ENCODE assay signal across 10 mouse cellular contexts in genomic region chr3:157358905-157359304, GRCm38 (mm10).
DNase-seq lines count a peak whose midpoint lies in the region; ATAC-seq lines count a peak whose summit lies in the region.
"Had no signal": no experiment of that assay in that cellular context is flagged by ENCODE, and none has a peak within 500 bp of the region (broad histone marks: within the 10 kb centered on the region; RNA-seq: fewer than 3 reads in every experiment).

No protein-coding gene starts in this region.

- H3K4me1 ChIP-seq in heart, embryonic 13.5 days, result peaks cover 13% of the 10 kb centered on the region
- H3K4me1 ChIP-seq in neural tube, embryonic 11.5 days (ENCODE audit: control insufficient read depth, insufficient read depth, low read length), result no peaks in the 10 kb centered on the region
- peaks cover 4% of the 10 kb centered on the region; the same call in 1 of the 2 replicates for H3K4me1 ChIP-seq in heart, embryonic 16.5 days (ENCODE audit: control insufficient read depth, insufficient read depth, low read length)

- no peaks in the 10 kb centered on the region for H3K9me3 ChIP-seq in heart, embryonic 13.5 days
- H3K9me3 ChIP-seq in neural tube, embryonic 11.5 days (ENCODE audit: control insufficient read depth, low read length), result no peaks in the 10 kb centered on the region
- no peaks in the 10 kb centered on the region for H3K9me3 ChIP-seq in heart, embryonic 16.5 days (replicated peaks; ENCODE audit: control insufficient read depth, low read length)

- H3K27me3 ChIP-seq in heart, embryonic 13.5 days (replicated peaks), result no peaks in the 10 kb centered on the region
- H3K27me3 ChIP-seq in neural tube, embryonic 11.5 days (ENCODE audit: control insufficient read depth, insufficient read depth, low read length), result no peaks in the 10 kb centered on the region
- no peaks in the 10 kb centered on the region for H3K27me3 ChIP-seq in heart, embryonic 16.5 days (ENCODE audit: control insufficient read depth, insufficient read depth, low read length)

- ATAC-seq in heart, embryonic 13.5 days (ENCODE audit: extremely low read depth, insufficient number of reproducible peaks, low FRiP score, low TSS enrichment), result peak; percentile 74
- no peak for ATAC-seq in neural tube, embryonic 11.5 days (ENCODE audit: insufficient read depth, low FRiP score, low TSS enrichment)
- ATAC-seq in heart, embryonic 16.5 days (replicated peaks; ENCODE audit: extremely low read depth, insufficient read depth, low FRiP score), result peak; percentile 87

- DNase-seq in heart, adult 9 months (ENCODE audit: low spot score in 2 of 2), result no peak
- DNase-seq in neural tube, embryonic 11.5 days (ENCODE audit: low spot score), result peak; percentile 26
- no peak for DNase-seq in neural tube, embryonic 10.5 days (ENCODE audit: extremely low spot score, low spot score)
- no peak for DNase-seq in frontal cortex, postnatal 25 days (ENCODE audit: low spot score in 2 of 2)
- DNase-seq in T-cell, adult 2 months (ENCODE audit: low spot score), result no peak
- no peak for DNase-seq in gastrocnemius, adult 8-10 months (ENCODE audit: low spot score in 2 of 2)
- DNase-seq: gastrocnemius, postnatal 14 days had no signal

- H3K36me3 ChIP-seq in heart, embryonic 13.5 days, result no peaks in the 10 kb centered on the region
- no peaks in the 10 kb centered on the region for H3K36me3 ChIP-seq in neural tube, embryonic 11.5 days (ENCODE audit: control insufficient read depth, insufficient read depth, low read length)
- H3K36me3 ChIP-seq in heart, embryonic 16.5 days (ENCODE audit: control insufficient read depth, insufficient read depth), result no peaks in the 10 kb centered on the region

- H3K27ac ChIP-seq in heart, embryonic 13.5 days (replicated peaks), result peak overlapping the region; percentile 82
- no peak overlapping the region for H3K27ac ChIP-seq in neural tube, embryonic 11.5 days (ENCODE audit: low read depth, low read length)
- H3K27ac ChIP-seq in heart, embryonic 16.5 days (ENCODE audit: low read length), result peak overlapping the region; percentile 72
- H3K27ac ChIP-seq: macrophage had no signal

- 40% methylated on average over 3 of the region's 3 CpGs for whole genome bisulfite sequencing in heart, embryonic 13.5 days
- WGBS in neural tube, embryonic 11.5 days, result 49% methylated on average over 3 of the region's 3 CpGs
- WGBS in heart, embryonic 16.5 days, result 41% methylated on average over 3 of the region's 3 CpGs

- H3K4me2 ChIP-seq in heart, embryonic 13.5 days, result no peak overlapping the region
- H3K4me2 ChIP-seq in neural tube, embryonic 11.5 days (ENCODE audit: low read depth), result no peak overlapping the region
- no peak overlapping the region for H3K4me2 ChIP-seq in heart, embryonic 16.5 days (ENCODE audit: low read depth, low read length)

- no peak overlapping the region for H3K4me3 ChIP-seq in heart, embryonic 13.5 days
- no peak overlapping the region for H3K4me3 ChIP-seq in neural tube, embryonic 11.5 days (ENCODE audit: low read depth, low read length)
- H3K4me3 ChIP-seq in heart, embryonic 16.5 days (ENCODE audit: low read length), result no peak overlapping the region

- H3K9ac ChIP-seq in heart, embryonic 13.5 days, result no peak overlapping the region
- H3K9ac ChIP-seq in neural tube, embryonic 11.5 days (ENCODE audit: low read length), result no peak overlapping the region
- no peak overlapping the region for H3K9ac ChIP-seq in heart, embryonic 16.5 days (ENCODE audit: low read length)
